Mouse (Mus musculus): ENCODE measurements at regions not wholly inside any gene's neighbourhood (a gene's known extent, or its start where the extent isn't known, plus 50 kb on each side); places are given as distances from the start of the nearest gene placed in this dataset.
"Not testable (repeated sequence)": the region's sequence is repeated elsewhere in the genome, so short reads cannot be mapped to it uniquely, and the experiment has no call there.

- ATAC-seq (ENCODE audit: low read depth) = 0 out of 2 replicates have a peak, but pooled peaks have one; percentile 54
- no peaks in the 10 kb centered on the region for H3K9me3 ChIP-seq (ENCODE audit: control insufficient read depth, low read length)
Observed at GRCm38 (mm10) chr9:14059228-14059779, 215.6 kb upstream of the Sesn3 start.

DNA sequence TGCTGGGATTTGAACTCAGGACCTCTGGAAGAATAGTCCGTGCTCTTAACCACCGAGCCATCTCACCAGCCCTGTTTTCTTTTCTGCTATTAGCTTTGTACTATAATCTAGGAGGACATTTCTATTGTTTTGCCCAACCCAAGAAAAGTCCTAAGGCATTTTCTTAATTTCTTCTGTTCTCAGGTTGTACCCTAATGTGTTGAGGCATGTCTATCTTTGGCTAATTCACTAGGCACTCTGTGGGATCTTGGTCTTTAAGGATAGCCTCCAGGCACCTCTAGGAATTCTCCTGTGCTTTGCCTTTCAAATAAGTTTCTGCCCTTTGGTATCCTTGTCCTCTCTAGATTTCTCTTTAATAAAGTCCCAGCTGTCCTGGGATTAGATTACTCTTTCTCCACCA lies 214.6 kb upstream of the Sesn3 start:
- ATAC-seq (ENCODE audit: low read depth) = no peak
- 94% methylated on average over 2 of the region's 2 CpGs for WGBS

More at GRCm38 (mm10) chr9:14059228-14059779, 215.6 kb upstream of the Sesn3 start:
- Histone ChIP-seq H3K4me1 (ENCODE audit: control insufficient read depth, insufficient read depth, low read length) (peaks cover 3% of the 10 kb centered on the region; the same call in 1 of the 2 replicates), H3K4me3 (ENCODE audit: low read depth, low read length) (no peak overlapping the region), H3K27me3 (ENCODE audit: control insufficient read depth, insufficient read depth, low read length) (no peaks in the 10 kb centered on the region), H3K36me3 (ENCODE audit: control insufficient read depth, insufficient read depth, low read length) (no peaks in the 10 kb centered on the region), H3K4me2 (ENCODE audit: low read depth, low read length) (no peak overlapping the region), H3K27ac (ENCODE audit: low read depth, low read length) (no peak overlapping the region), H3K9ac (replicated peaks; ENCODE audit: low read depth, low read length) (no peak overlapping the region)
- WGBS = 22% methylated on average over 7 of the region's 7 CpGs

GRCm38 (mm10) chr9:14061389-14061788 lies 213.5 kb upstream of the Sesn3 start:
- no peak overlapping the region for H3K9ac ChIP-seq (replicated peaks; ENCODE audit: low read depth, low read length)
- H3K9me3 ChIP-seq (ENCODE audit: control insufficient read depth, low read length) = no peaks in the 10 kb centered on the region
- ATAC-seq (ENCODE audit: low read depth) = no peak
- H3K4me1 ChIP-seq (ENCODE audit: control insufficient read depth, insufficient read depth, low read length) = peaks cover 3% of the 10 kb centered on the region; the same call in 1 of the 2 replicates
- WGBS = 82% methylated on average over 5 of the region's 5 CpGs
- no peak overlapping the region for H3K4me3 ChIP-seq (ENCODE audit: low read depth, low read length)
- no peak overlapping the region for H3K4me2 ChIP-seq (ENCODE audit: low read depth, low read length)
- H3K27me3 ChIP-seq (ENCODE audit: control insufficient read depth, insufficient read depth, low read length) = no peaks in the 10 kb centered on the region
- no peaks in the 10 kb centered on the region for H3K36me3 ChIP-seq (ENCODE audit: control insufficient read depth, insufficient read depth, low read length)
- no peak overlapping the region for H3K27ac ChIP-seq (ENCODE audit: low read depth, low read length)

More for the DNA sequence above, 214.6 kb upstream of the Sesn3 start:
- H3K9ac ChIP-seq (replicated peaks; ENCODE audit: low read depth, low read length) = no peak overlapping the region
- H3K4me1 ChIP-seq (ENCODE audit: control insufficient read depth, insufficient read depth, low read length) = peaks cover 3% of the 10 kb centered on the region; the same call in 1 of the 2 replicates
- H3K27ac ChIP-seq (ENCODE audit: low read depth, low read length) = no peak overlapping the region
- no peak overlapping the region for H3K4me3 ChIP-seq (ENCODE audit: low read depth, low read length)
- H3K36me3 ChIP-seq (ENCODE audit: control insufficient read depth, insufficient read depth, low read length) = no peaks in the 10 kb centered on the region
- no peak overlapping the region for H3K4me2 ChIP-seq (ENCODE audit: low read depth, low read length)
- no peaks in the 10 kb centered on the region for H3K9me3 ChIP-seq (ENCODE audit: control insufficient read depth, low read length)
- H3K27me3 ChIP-seq (ENCODE audit: control insufficient read depth, insufficient read depth, low read length) = no peaks in the 10 kb centered on the region

- H3K4me2 ChIP-seq (ENCODE audit: low read depth, low read length) = no peak overlapping the region
- H3K27me3 ChIP-seq (ENCODE audit: control insufficient read depth, insufficient read depth, low read length) = no peaks in the 10 kb centered on the region
- no peak overlapping the region for H3K9ac ChIP-seq (replicated peaks; ENCODE audit: low read depth, low read length)
- no peaks in the 10 kb centered on the region for H3K9me3 ChIP-seq (ENCODE audit: control insufficient read depth, low read length)
- ATAC-seq (ENCODE audit: low read depth) = no peak
- H3K4me1 ChIP-seq (ENCODE audit: control insufficient read depth, insufficient read depth, low read length) = peaks cover 3% of the 10 kb centered on the region; the same call in 1 of the 2 replicates
- H3K27ac ChIP-seq (ENCODE audit: low read depth, low read length) = no peak overlapping the region
- WGBS = 83% methylated on average over 9 of the region's 9 CpGs
- no peak overlapping the region for H3K4me3 ChIP-seq (ENCODE audit: low read depth, low read length)
- H3K36me3 ChIP-seq (ENCODE audit: control insufficient read depth, insufficient read depth, low read length) = no peaks in the 10 kb centered on the region
Observed at GRCm38 (mm10) chr9:14061840-14062239, 213.0 kb upstream of the Sesn3 start.

DNA sequence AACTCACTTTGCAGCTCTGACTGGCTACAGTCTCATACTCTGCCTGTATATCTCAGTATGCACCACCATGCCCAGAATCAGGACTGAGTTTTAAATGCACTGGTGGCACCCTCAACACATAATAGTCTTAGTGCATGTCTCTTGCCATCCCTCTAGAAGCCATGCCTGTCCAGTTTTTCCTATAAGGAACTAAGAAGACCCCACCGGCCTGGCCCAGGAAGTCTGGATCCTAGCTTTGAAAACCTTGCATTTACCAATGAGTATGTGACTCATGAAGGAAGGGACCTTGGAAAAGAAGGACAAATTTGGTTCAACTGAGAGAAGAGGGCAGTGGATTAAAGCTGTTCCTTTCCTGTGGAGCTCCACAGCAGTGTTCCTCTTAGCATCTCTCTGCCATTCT lies 212.2 kb upstream of the Sesn3 start:
- Histone ChIP-seq H3K9me3 (ENCODE audit: control insufficient read depth, low read length) (no peaks in the 10 kb centered on the region), H3K4me2 (ENCODE audit: low read depth, low read length) (no peak overlapping the region), H3K9ac (replicated peaks; ENCODE audit: low read depth, low read length) (no peak overlapping the region), H3K4me3 (ENCODE audit: low read depth, low read length) (no peak overlapping the region), H3K36me3 (ENCODE audit: control insufficient read depth, insufficient read depth, low read length) (no peaks in the 10 kb centered on the region), H3K4me1 (ENCODE audit: control insufficient read depth, insufficient read depth, low read length) (peaks cover 3% of the 10 kb centered on the region; the same call in 1 of the 2 replicates), H3K27ac (ENCODE audit: low read depth, low read length) (no peak overlapping the region), H3K27me3 (ENCODE audit: control insufficient read depth, insufficient read depth, low read length) (no peaks in the 10 kb centered on the region)
- ATAC-seq (ENCODE audit: low read depth) = no peak
- 100% methylated on average over 1 of the region's 1 CpGs for WGBS

GRCm38 (mm10) chr9:14066741-14067140 lies 208.1 kb upstream of the Sesn3 start:
- H3K27ac ChIP-seq (ENCODE audit: low read depth, low read length); H3K27me3 ChIP-seq (ENCODE audit: control insufficient read depth, insufficient read depth, low read length); H3K36me3 ChIP-seq (ENCODE audit: control insufficient read depth, insufficient read depth, low read length); H3K4me1 ChIP-seq (ENCODE audit: control insufficient read depth, insufficient read depth, low read length); H3K9me3 ChIP-seq (ENCODE audit: control insufficient read depth, low read length); H3K4me3 ChIP-seq (ENCODE audit: low read depth, low read length); ATAC-seq (ENCODE audit: low read depth); H3K4me2 ChIP-seq (ENCODE audit: low read depth, low read length); H3K9ac ChIP-seq (replicated peaks; ENCODE audit: low read depth, low read length): not testable (repeated sequence)
- 96% methylated on average over 7 of the region's 7 CpGs for WGBS

DNA sequence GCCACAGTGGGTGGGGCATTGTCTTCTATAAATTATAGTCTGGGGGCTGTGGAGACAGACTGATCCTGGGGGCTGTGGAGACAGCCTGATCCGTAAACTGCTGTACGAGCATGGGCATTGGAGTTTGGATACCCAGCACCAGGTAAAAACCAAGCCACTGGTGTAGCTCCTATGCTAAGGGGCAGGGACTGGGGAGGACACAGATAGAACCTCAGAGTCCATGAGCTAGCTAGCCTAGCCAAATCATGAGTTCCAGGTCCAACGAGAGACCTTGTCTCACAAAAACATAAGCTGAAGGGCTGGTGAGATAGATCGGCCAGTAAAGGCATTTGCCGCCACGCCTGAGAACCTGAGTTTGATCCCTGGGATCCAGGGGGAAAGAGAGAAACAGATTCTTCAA lies 205.8 kb upstream of the Sesn3 start:
- no peaks in the 10 kb centered on the region for H3K4me1 ChIP-seq (ENCODE audit: control insufficient read depth, insufficient read depth, low read length)
- no peaks in the 10 kb centered on the region for H3K9me3 ChIP-seq (ENCODE audit: control insufficient read depth, low read length)
- 94% methylated on average over 6 of the region's 6 CpGs for WGBS
- H3K4me3 ChIP-seq (ENCODE audit: low read depth, low read length) = no peak overlapping the region
- H3K9ac ChIP-seq (replicated peaks; ENCODE audit: low read depth, low read length) = no peak overlapping the region
- H3K36me3 ChIP-seq (ENCODE audit: control insufficient read depth, insufficient read depth, low read length) = no peaks in the 10 kb centered on the region
- H3K4me2 ChIP-seq (ENCODE audit: low read depth, low read length) = no peak overlapping the region
- H3K27me3 ChIP-seq (ENCODE audit: control insufficient read depth, insufficient read depth, low read length) = no peaks in the 10 kb centered on the region
- no peak overlapping the region for H3K27ac ChIP-seq (ENCODE audit: low read depth, low read length)
- no peak for ATAC-seq (ENCODE audit: low read depth)

DNA sequence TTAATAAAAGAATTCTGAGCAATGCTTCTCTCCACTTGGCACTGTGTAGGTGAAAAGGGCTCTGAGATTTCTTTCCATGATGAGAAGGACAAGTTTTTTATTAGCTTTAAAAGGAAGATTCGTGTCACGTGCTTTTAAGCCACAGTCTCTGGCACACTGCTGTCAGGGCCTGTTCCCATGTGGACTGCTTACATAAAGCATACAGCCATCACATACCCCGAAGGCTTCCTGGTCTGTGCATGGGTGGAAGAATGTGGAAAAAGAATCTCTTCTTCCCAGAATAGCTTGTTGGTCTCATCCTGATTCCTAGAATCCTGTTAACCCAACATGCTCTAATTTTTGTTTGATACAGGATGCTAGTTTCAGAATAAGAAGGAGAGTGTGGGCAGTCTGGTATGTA lies 205.1 kb upstream of the Sesn3 start:
- whole genome bisulfite sequencing = 91% methylated on average over 3 of the region's 3 CpGs
- ATAC-seq (ENCODE audit: low read depth) = no peak
- no peak overlapping the region for H3K27ac ChIP-seq (ENCODE audit: low read depth, low read length)
- no peaks in the 10 kb centered on the region for H3K4me1 ChIP-seq (ENCODE audit: control insufficient read depth, insufficient read depth, low read length)
- no peaks in the 10 kb centered on the region for H3K36me3 ChIP-seq (ENCODE audit: control insufficient read depth, insufficient read depth, low read length)
- H3K4me2 ChIP-seq (ENCODE audit: low read depth, low read length) = no peak overlapping the region
- no peaks in the 10 kb centered on the region for H3K27me3 ChIP-seq (ENCODE audit: control insufficient read depth, insufficient read depth, low read length)
- H3K9me3 ChIP-seq (ENCODE audit: control insufficient read depth, low read length) = no peaks in the 10 kb centered on the region
- H3K4me3 ChIP-seq (ENCODE audit: low read depth, low read length) = no peak overlapping the region
- no peak overlapping the region for H3K9ac ChIP-seq (replicated peaks; ENCODE audit: low read depth, low read length)

GRCm38 (mm10) chr9:14071728-14072127 lies 203.1 kb upstream of the Sesn3 start:
- Histone ChIP-seq H3K4me2 (ENCODE audit: low read depth, low read length) (no peak overlapping the region), H3K36me3 (ENCODE audit: control insufficient read depth, insufficient read depth, low read length) (no peaks in the 10 kb centered on the region), H3K4me3 (ENCODE audit: low read depth, low read length) (no peak overlapping the region), H3K9me3 (ENCODE audit: control insufficient read depth, low read length) (no peaks in the 10 kb centered on the region), H3K4me1 (ENCODE audit: control insufficient read depth, insufficient read depth, low read length) (0 out of 2 replicates have a peak, but pooled peaks cover 3% of the 10 kb centered on the region), H3K27me3 (ENCODE audit: control insufficient read depth, insufficient read depth, low read length) (no peaks in the 10 kb centered on the region), H3K9ac (replicated peaks; ENCODE audit: low read depth, low read length) (no peak overlapping the region), H3K27ac (ENCODE audit: low read depth, low read length) (no peak overlapping the region)
- 80% methylated on average over 6 of the region's 6 CpGs for WGBS
- ATAC-seq (ENCODE audit: low read depth) = no peak
